Mouse (Mus musculus) stomach, postnatal 0 days (tissue): Measurements from ENCODE around the gene Timm8a2.

Source experiments
- CTCF ChIP-seq: IDR thresholded peaks from 2 replicates; pipeline ENCODE4 v1.5.1; 2016; ENCODE audit warnings: antibody characterized with exemption, low read depth, mild to moderate bottlenecking, moderate library complexity
- EP300 ChIP-seq: optimal IDR thresholded peaks from 2 replicates; pipeline ENCODE3; 2016; ENCODE audit warnings: antibody characterized with exemption

- TF ChIP-seq CTCF = no peak
- no peak for TF ChIP-seq EP300
Observed at GRCm38 (mm10) chr14:121990897-121991296, 43.6 kb upstream of the Timm8a2 start.
